Mouse (Mus musculus): ENCODE measurements around the gene Pigp.

The Pigp gene

GRCm38 (mm10) chr16:94317752-94318151, 53.9 kb downstream of the Pigp start:
- no peak for DNase-seq (ENCODE audit: low read depth, low spot score)

GRCm38 (mm10) chr16:94315215-94315614, 56.4 kb downstream of the Pigp start:
- no peak for DNase-seq (ENCODE audit: low read depth, low spot score)

- no peak for DNase-seq (ENCODE audit: low read depth, low spot score)
These were observed 57.0 kb downstream of the Pigp start for GRCm38 (mm10) chr16:94314626-94315025.

GRCm38 (mm10) chr16:94313229-94314030, 58.2 kb downstream of the Pigp start, which contains the start of gene Hlcs:
TSS of gene Hlcs (minus strand) at chr16:94313571.
- DNase-seq (ENCODE audit: low read depth, low spot score) = peak; percentile 96

GRCm38 (mm10) chr16:94312663-94313228, 58.9 kb downstream of the Pigp start:
- DNase-seq (ENCODE audit: low read depth, low spot score) = peak; percentile 96

GRCm38 (mm10) chr16:94311931-94312330, 59.7 kb downstream of the Pigp start:
- DNase-seq (ENCODE audit: low read depth, low spot score) = no peak

GRCm38 (mm10) chr16:94311416-94311815, 60.2 kb downstream of the Pigp start:
- DNase-seq (ENCODE audit: low read depth, low spot score) = no peak

GRCm38 (mm10) chr16:94309025-94309424, 62.6 kb downstream of the Pigp start:
- no peak for DNase-seq (ENCODE audit: low read depth, low spot score)
